Mouse (Mus musculus) lung, embryonic 15.5 days (tissue): ENCODE measurements around the gene Pdzrn3. TPM values are rescaled to one million over a fixed set of nuclear protein-coding genes. Genes with fewer than 3 reads are reported as not detected.

Experiments
- ATAC-seq: fragments of 200-750 bp; cut with Nextera tagmentation; 2 replicates; pipeline ENCODE4 v1.8.0; 2017; ENCODE audit warnings: moderate number of reproducible peaks, borderline replicate concordance; ENCODE audit not compliant: low FRiP score, low TSS enrichment; ENCODE audit errors: extremely low read depth
- H3K27ac ChIP-seq: fragments of 300-500 bp; sonication (generic); 2 replicates; pipeline ENCODE4 v1.5.1; 2015; ENCODE audit warnings: moderate library complexity, mild to moderate bottlenecking, inconsistent platforms
- H3K27me3 ChIP-seq: fragments of 300-500 bp; sonication (generic); 2 replicates; pipeline ENCODE4 v1.6.1; 2015; ENCODE audit warnings: inconsistent platforms
- H3K36me3 ChIP-seq: fragments of 300-500 bp; sonication (generic); 2 replicates; pipeline ENCODE4 v1.6.1; 2015; ENCODE audit warnings: inconsistent platforms
- H3K4me1 ChIP-seq: fragments of 300-500 bp; sonication (generic); 2 replicates; pipeline ENCODE4 v1.6.1; 2015; ENCODE audit warnings: inconsistent platforms
- H3K4me2 ChIP-seq: fragments of 300-500 bp; sonication (generic); 2 replicates; pipeline ENCODE4 v1.6.1; 2015; ENCODE audit warnings: inconsistent platforms, mild to moderate bottlenecking, moderate library complexity
- H3K4me3 ChIP-seq: fragments of 300-500 bp; sonication (generic); 2 replicates; pipeline ENCODE4 v1.5.1; 2015; ENCODE audit warnings: mild to moderate bottlenecking, inconsistent platforms
- H3K9ac ChIP-seq: fragments of 300-500 bp; sonication (generic); 2 replicates; pipeline ENCODE4 v1.6.1; 2015; ENCODE audit warnings: inconsistent platforms
- H3K9me3 ChIP-seq: fragments of 300-500 bp; sonication (generic); 2 replicates; pipeline ENCODE4 v1.6.1; 2016; ENCODE audit warnings: inconsistent platforms
- WGBS: fragments of 180-500 bp; shearing (Covaris S2); methylation state at CpG from one replicate; pipeline ENCODE4 v1.1.7; 2015; 5-methylcytosine and 5-hydroxymethylcytosine counted together
- polyA plus RNA-seq: library from polyadenylated mRNA; unstranded; fragments of >200 nt; fragmentation: Nextera tagmentation; extraction: Ambion mirVana; gene quantifications from 2 replicates; pipeline ENCODE4 v1.2.1, GENCODE M21; 2015

The Pdzrn3 gene
- 9.7 and 11.0 TPM in 2 replicates for polyA plus RNA-seq

DNA sequence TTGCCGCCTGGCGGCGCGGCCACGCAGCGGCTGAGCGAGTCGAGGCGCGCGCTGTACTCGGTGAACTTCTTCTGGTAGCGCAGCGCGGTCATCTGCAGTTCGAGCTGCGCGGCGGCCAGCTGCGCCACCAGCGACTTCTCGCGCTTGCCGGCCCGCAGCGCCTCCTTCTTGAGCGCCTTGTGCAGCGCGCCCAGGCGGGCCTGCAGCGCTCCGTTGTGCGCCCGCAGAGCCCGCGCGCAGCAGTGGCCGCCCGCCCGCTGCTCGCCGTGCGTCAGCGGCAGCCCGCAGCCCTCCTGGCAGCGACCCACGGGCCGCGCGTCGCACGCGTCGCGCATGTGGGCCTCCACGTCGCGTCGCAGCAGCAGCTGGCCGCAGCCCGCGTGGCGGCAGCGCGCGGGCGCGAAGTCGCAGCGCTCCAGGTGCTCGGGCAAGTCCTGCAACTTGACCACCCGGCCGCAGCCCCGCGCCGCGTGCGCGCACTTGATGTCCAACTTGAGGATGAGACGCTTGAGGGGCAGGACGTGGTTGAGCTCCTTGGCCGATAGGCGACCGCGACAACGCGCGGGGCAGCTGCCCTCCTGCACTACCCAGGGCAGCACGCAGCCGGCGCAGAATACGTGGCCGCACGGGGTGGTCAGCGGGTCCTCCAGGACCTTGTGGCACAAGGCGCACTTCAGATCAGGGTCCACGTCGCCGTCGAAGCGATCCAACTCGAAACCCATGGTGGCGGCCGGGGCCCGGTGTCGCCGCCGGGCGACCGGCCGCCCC is at the start of gene Pdzrn3:
TSS of gene Pdzrn3 (minus strand) at position 731 of the 768 bp plus-strand sequence.
- peak within 1 kb of the TSS; percentile 72 for H3K4me3 ChIP-seq
- peak within 1 kb of the TSS; percentile 90 for H3K4me2 ChIP-seq
- H3K9ac ChIP-seq = peak within 1 kb of the TSS; percentile 72
- no peaks in the 10 kb centered on the region for H3K27me3 ChIP-seq
- H3K9me3 ChIP-seq = no peaks in the 10 kb centered on the region
- WGBS = under 1% methylated on average over 104 of the region's 111 CpGs
- ATAC-seq = peak; percentile 62
- no peaks in the 10 kb centered on the region for H3K36me3 ChIP-seq
- peaks cover 45% of the 10 kb centered on the region for H3K4me1 ChIP-seq
- H3K27ac ChIP-seq = peak within 1 kb of the TSS; percentile 94

DNA sequence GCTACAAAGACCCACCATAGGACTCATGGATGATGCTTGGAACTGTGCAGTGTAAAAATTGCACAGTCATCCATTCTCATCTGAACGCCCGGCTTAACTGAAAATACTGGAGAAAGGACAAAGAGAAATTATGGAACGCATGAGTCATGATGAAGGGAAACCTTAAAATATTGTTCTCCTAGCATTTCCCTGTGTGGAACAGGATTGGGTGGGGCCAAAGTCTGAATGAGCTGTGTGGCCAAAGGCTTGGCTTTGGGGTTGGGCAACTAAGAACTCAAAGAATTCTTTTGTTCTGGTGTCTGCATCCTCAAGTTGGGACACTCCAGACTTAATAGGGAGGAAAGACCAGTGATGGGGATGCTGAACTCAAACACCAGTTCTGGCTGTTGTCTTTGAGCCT is 49.6 kb upstream of the Pdzrn3 start:
- H3K4me2 ChIP-seq = no peak overlapping the region
- H3K27ac ChIP-seq = no peak overlapping the region
- 80% methylated on average over 3 of the region's 3 CpGs for WGBS
- no peak overlapping the region for H3K9ac ChIP-seq
- no peaks in the 10 kb centered on the region for H3K36me3 ChIP-seq
- no peak overlapping the region for H3K4me3 ChIP-seq
- no peaks in the 10 kb centered on the region for H3K9me3 ChIP-seq
- no peak for ATAC-seq
- H3K27me3 ChIP-seq = no peaks in the 10 kb centered on the region
- no peaks in the 10 kb centered on the region for H3K4me1 ChIP-seq

DNA sequence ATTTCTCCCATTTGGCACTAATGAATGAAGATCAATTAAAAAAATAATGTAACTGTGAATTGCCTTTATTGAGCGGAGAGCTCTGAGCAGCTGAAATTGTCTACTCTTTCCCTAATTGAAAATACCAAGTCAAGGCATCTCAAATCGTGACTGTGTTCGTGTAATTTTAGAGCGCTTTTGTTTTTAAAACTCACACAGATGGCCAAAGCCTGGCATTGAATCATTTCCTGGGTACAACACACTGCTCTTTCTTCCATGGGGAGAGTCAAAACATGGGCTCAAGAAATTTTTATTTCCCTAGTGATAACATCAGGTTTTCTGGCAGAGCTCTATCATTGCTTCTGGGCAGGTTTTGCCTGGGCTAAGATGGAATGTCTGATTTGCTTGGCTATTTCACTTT is 48.6 kb upstream of the Pdzrn3 start:
- no peak overlapping the region for H3K27ac ChIP-seq
- H3K9ac ChIP-seq = no peak overlapping the region
- no peak overlapping the region for H3K4me2 ChIP-seq
- no peak overlapping the region for H3K4me3 ChIP-seq
- no peak for ATAC-seq
- no peaks in the 10 kb centered on the region for H3K4me1 ChIP-seq
- no peaks in the 10 kb centered on the region for H3K36me3 ChIP-seq
- H3K9me3 ChIP-seq = no peaks in the 10 kb centered on the region
- H3K27me3 ChIP-seq = no peaks in the 10 kb centered on the region
- WGBS = 89% methylated on average over 4 of the region's 4 CpGs

DNA sequence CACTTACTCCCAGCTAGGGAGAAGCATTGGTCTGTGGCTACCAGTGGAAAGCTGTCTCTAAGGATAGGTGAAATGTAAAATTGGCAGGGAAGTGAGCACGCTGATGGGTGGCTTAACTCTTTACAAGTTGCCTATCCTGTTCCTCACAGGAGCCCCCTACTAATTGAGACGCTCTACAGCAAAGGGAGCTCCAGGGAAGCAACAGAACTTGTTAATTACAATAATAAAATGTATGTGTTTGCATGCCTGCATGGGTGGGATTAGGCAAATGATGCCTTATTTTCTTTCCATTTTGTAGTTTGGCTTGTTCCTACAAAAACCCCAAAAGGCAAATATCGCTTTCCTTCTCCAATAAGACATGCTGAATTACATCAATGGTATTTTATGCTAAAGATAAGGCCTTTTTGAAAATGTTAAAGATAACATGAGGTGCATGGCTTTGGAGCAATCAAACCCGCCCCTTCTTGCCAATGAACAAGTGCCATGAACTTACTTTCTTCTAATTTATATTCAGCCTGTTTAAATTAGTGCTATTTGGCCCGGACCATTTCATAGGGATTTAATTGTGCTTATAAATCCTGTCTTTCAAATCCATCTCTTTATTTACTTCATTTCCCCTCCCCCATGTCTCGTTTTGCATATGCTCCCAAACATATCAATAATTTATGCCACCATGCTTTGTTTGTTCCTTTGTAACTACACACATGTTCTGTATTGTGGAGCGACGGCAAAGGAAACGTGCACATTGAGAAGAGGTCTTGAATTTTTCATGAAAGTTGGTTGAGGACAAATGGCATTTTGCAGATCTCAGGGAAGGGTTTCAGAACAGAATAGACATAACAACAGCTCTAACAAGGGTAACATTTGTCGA is 44.6 kb upstream of the Pdzrn3 start:
- no peak for ATAC-seq
- Histone ChIP-seq H3K4me1 (no peaks in the 10 kb centered on the region), H3K9me3 (no peaks in the 10 kb centered on the region), H3K36me3 (no peaks in the 10 kb centered on the region), H3K4me2 (no peak overlapping the region), H3K27ac (no peak overlapping the region), H3K4me3 (no peak overlapping the region), H3K27me3 (no peaks in the 10 kb centered on the region), H3K9ac (no peak overlapping the region)
- WGBS = 75% methylated on average over 10 of the region's 10 CpGs

DNA sequence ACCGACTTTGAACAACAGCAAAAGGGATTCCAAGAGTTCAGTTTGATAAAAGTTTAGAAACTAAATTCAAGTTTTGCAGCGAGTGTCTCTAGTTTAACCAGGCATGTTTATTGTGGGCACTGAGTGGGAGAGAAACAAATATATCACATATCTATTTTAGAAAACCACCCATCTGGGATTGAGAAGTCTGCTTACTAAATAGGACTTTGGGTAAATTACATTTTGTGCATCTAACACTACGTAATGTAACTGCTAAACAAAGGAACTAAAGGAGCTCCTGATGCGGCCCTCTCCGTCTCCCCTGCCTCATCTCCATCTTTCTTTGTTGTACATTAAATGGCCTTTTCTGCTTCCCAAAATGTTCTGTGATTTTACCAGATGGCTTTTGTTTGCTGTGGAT is 40.5 kb upstream of the Pdzrn3 start:
- Histone ChIP-seq H3K9ac (no peak overlapping the region), H3K4me3 (no peak overlapping the region), H3K9me3 (no peaks in the 10 kb centered on the region), H3K4me2 (no peak overlapping the region), H3K36me3 (no peaks in the 10 kb centered on the region), H3K27me3 (no peaks in the 10 kb centered on the region), H3K27ac (no peak overlapping the region), H3K4me1 (no peaks in the 10 kb centered on the region)
- WGBS = 90% methylated on average over 5 of the region's 5 CpGs
- ATAC-seq = no peak

DNA sequence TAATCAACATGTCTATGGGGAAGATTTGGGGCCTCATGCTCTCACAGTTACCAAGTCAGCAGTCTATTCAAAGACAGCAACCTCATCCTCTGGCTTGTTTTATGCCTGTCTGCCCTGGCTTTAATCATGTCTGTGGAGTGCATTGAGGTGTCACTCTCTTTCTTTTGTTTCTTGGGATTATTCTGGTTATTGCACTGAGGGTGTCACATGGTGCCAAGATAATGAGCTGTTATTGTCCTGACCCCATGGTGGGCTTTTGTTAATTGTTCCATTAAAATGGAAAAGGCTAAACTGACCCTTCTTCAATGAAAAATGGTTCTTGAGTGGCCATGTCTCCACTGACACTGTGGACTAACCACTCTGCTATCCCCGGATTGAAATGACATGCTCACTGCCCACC is 34.0 kb upstream of the Pdzrn3 start:
- Histone ChIP-seq H3K4me3 (no peak overlapping the region), H3K27me3 (no peaks in the 10 kb centered on the region), H3K9ac (no peak overlapping the region), H3K4me2 (no peak overlapping the region), H3K9me3 (no peaks in the 10 kb centered on the region), H3K4me1 (no peaks in the 10 kb centered on the region), H3K36me3 (no peaks in the 10 kb centered on the region), H3K27ac (no peak overlapping the region)
- 75% methylated on average over 1 of the region's 1 CpGs for WGBS
- no peak for ATAC-seq

DNA sequence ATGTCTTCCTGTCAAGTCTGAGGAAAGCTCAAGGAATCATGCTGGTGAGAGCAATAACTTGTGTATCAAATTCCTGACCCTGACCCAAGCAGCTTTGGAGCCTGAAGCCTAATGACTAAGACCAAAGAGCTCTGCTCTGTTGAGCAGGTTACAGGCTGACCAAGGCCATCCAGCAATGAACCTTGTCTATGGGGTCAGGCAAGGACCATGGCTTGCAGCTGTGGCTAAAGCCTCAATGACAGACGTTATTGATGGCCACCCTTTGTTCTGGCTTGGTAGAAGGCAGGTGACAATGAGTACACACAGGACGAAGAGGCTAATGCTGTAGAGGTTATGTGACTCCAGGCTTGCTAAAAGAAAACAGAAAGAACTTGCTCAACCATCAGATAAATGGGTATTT is 33.4 kb upstream of the Pdzrn3 start:
- H3K4me2 ChIP-seq = no peak overlapping the region
- no peaks in the 10 kb centered on the region for H3K27me3 ChIP-seq
- no peak for ATAC-seq
- H3K9ac ChIP-seq = no peak overlapping the region
- H3K4me3 ChIP-seq = no peak overlapping the region
- H3K27ac ChIP-seq = no peak overlapping the region
- no peaks in the 10 kb centered on the region for H3K36me3 ChIP-seq
- H3K9me3 ChIP-seq = no peaks in the 10 kb centered on the region
- no peaks in the 10 kb centered on the region for H3K4me1 ChIP-seq
- WGBS = 21% methylated on average over 2 of the region's 2 CpGs

DNA sequence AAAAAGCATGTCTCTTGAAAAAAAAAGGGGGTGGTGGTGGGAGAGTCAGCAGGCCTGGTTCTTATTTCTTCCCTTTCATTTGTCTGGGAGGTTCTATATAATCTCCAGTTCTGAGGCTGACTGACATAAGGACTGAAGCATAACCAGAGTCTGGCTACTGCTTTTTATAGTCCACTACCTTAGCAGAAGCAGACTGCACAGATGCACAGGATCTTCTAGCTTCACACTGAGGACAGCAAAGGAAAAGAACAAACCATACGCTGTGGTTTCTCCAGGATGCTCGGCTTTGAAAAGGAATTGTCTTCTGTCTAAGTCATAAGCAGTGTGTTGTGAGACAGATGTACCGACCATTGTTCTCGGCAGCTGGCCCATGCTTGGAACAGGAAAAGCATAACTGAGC is 19.0 kb upstream of the Pdzrn3 start:
- Histone ChIP-seq H3K27me3 (no peaks in the 10 kb centered on the region), H3K9me3 (no peaks in the 10 kb centered on the region), H3K36me3 (no peaks in the 10 kb centered on the region), H3K9ac (no peak overlapping the region), H3K4me1 (peaks cover 6% of the 10 kb centered on the region; the same call in 1 of the 2 replicates), H3K27ac (no peak overlapping the region), H3K4me2 (no peak overlapping the region), H3K4me3 (no peak overlapping the region)
- 80% methylated on average over 4 of the region's 4 CpGs for WGBS
- no peak for ATAC-seq

DNA sequence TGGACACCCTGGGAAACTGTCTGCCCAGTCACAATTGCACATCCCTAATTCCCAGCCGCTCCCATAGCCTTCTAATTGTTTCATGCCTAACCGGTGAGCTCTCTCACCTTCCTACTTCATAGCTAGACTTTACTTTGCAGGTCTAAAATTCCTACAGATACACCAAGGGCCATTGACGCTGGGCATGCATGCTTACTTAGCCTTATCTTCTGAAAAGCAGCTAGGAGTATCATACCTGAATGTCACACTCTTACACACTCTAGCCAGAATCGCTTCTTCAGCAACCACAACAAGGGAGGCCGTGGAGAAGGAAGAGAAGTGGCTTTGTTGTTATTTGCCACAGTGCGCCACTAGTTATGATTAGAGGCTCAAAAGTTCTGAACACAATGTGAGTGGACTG is 18.2 kb upstream of the Pdzrn3 start:
- Histone ChIP-seq H3K4me1 (0 out of 2 replicates have a peak, but pooled peaks cover under 1% of the 10 kb centered on the region), H3K27me3 (no peaks in the 10 kb centered on the region), H3K4me3 (no peak overlapping the region), H3K9ac (no peak overlapping the region), H3K4me2 (no peak overlapping the region), H3K36me3 (no peaks in the 10 kb centered on the region), H3K27ac (no peak overlapping the region), H3K9me3 (no peaks in the 10 kb centered on the region)
- ATAC-seq = no peak
- 75% methylated on average over 6 of the region's 6 CpGs for WGBS

DNA sequence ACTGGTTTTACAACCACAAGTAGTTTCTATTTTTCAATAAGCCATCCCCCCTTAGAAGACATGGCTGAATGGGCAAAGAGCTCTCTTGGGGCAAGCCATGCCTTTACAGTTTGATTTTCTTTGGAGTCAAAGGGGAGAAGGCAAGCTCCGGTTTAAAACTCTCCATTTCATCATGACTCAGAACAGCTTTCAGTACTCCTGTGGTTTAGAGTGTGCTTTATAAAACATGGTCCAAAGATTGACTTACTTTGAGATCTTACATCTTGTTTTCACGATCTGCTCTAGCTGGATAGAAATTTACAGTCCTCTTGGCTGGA is 15.1 kb upstream of the Pdzrn3 start:
- H3K4me2 ChIP-seq = no peak overlapping the region
- no peaks in the 10 kb centered on the region for H3K27me3 ChIP-seq
- H3K9me3 ChIP-seq = no peaks in the 10 kb centered on the region
- no peak for ATAC-seq
- H3K36me3 ChIP-seq = no peaks in the 10 kb centered on the region
- H3K4me1 ChIP-seq = no peaks in the 10 kb centered on the region
- no peak overlapping the region for H3K9ac ChIP-seq
- H3K27ac ChIP-seq = no peak overlapping the region
- 81% methylated on average over 2 of the region's 2 CpGs for WGBS
- no peak overlapping the region for H3K4me3 ChIP-seq

DNA sequence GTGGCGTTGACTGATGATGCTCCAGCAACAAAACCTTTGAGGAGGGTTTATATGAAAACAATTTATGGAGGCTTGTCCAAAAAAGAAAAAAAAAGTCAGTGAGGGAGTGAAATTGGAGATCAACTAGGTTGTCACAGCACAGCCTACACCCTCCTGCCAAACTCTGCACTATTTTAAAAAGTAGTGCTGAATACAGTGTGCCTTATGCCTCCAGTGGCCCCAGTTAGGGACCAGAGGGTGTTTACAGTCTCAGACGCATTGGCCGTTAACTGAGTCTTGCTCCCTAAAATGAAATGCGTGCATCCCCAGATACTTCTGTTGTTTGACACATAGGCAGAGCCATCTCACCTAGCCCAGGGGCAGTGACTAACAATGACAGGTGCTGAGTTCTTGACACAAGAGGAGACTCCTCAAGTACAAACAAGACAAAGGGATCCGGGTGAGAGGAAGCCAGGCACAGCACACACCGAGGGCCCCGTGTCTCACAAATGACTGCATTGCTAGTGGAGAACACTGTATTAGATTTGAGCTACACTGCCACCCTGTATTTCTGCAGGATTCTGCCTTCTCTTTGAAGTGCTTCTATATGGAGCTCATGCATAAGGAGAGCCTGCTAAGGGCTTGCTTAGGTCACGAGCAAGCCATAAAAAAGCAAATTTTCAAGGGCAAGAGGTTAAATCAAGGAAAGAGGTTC is 14.6 kb upstream of the Pdzrn3 start:
- WGBS = 70% methylated on average over 8 of the region's 8 CpGs

DNA sequence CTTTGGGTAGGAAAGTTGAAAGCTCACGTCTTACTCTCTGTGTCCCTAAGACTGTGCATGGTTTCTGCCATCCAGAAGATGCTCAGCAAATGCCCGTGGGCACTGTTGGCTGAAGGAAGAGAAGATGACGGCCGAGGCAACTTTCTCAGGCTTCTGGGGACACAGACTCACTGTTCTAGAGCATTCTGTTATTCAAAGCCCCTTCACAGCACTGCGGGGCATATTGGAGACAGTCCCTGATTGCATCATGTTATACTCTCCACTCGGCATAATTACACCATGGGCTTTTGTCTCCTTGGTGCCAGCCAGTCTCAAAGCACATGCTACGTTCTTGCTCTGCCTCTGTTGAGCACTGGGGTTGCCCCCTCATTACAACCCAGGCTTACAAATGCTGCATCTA is 7.8 kb upstream of the Pdzrn3 start:
- Histone ChIP-seq H3K9me3 (no peaks in the 10 kb centered on the region), H3K9ac (no peak overlapping the region), H3K4me1 (no peaks in the 10 kb centered on the region), H3K4me3 (no peak overlapping the region), H3K4me2 (no peak overlapping the region), H3K27ac (no peak overlapping the region), H3K27me3 (no peaks in the 10 kb centered on the region), H3K36me3 (no peaks in the 10 kb centered on the region)
- 81% methylated on average over 7 of the region's 7 CpGs for WGBS
- no peak for ATAC-seq

More for the DNA sequence above, 14.6 kb upstream of the Pdzrn3 start:
- no peaks in the 10 kb centered on the region for H3K36me3 ChIP-seq
- H3K9me3 ChIP-seq = no peaks in the 10 kb centered on the region
- ATAC-seq = no peak
- H3K27ac ChIP-seq = no peak overlapping the region
- H3K4me2 ChIP-seq = no peak overlapping the region
- no peaks in the 10 kb centered on the region for H3K4me1 ChIP-seq
- H3K4me3 ChIP-seq = no peak overlapping the region
- H3K9ac ChIP-seq = no peak overlapping the region
- no peaks in the 10 kb centered on the region for H3K27me3 ChIP-seq
